Mouse (Mus musculus): ENCODE results near the gene Gngt2. TPM values are rescaled to one million over a fixed set of nuclear protein-coding genes. Genes with fewer than 3 reads are reported as not detected.

The Gngt2 gene
- polyA plus RNA-seq, 1 experiment from 2014 or later = 21.1 TPM

DNA sequence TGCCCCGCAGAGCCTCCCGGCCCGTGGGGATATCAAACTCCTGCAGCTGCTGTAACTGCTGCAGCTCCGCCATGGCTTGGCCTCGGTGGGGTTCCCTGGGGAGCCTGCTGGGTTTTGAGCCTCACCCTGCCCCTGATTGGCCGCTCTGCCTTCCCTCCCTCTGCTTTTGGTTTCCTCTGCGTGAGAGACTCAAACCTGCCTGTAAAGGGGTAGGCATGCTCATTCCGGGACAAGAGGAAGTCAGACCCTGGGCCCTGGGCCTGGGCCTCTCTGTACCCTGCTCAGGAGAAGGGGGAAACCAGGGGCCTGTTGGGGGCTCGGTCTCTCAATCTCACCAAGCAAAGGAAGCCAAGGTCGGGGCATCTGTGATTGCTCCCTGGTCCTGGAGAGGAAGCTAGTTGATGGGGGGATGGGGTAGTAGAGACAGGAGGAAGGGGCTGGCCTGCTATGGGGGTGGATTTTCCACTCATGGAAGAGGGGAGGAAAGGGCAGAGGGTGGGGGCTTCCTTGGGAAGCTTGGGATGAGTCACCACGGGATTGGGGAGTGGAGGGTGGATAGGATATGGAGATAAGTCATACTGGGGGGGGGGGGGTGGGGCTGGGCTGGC lies 5.2 kb downstream of the Gngt2 start, which contains the start of gene Abi3:
Abi3 (minus strand) TSS at position 403 of the 608 bp plus-strand sequence.
- Histone ChIP-seq H3K4me2 (ENCODE audit: low read depth, low read length) (peak within 1 kb of the TSS; percentile 46), H3K9me3 (replicated peaks; ENCODE audit: control insufficient read depth, low read length) (no peaks in the 10 kb centered on the region), H3K27ac (ENCODE audit: low read length) (peak within 1 kb of the TSS; percentile 61), H3K36me3 (ENCODE audit: control insufficient read depth, insufficient read depth) (no peaks in the 10 kb centered on the region), H3K9ac (ENCODE audit: low read depth, low read length) (peak within 1 kb of the TSS; percentile 26; the same call in 1 of the 2 replicates), H3K27me3 (ENCODE audit: control insufficient read depth, insufficient read depth, low read depth, low read length) (no peaks in the 10 kb centered on the region), H3K4me1 (ENCODE audit: control insufficient read depth, low read depth, low read length) (peaks cover 19% of the 10 kb centered on the region), H3K4me3 (ENCODE audit: low read depth, low read length) (peak within 1 kb of the TSS; percentile 32)
- peak; percentile 65 for ATAC-seq (ENCODE audit: low read depth)
- 2% methylated on average over 11 of the region's 11 CpGs for WGBS (ENCODE audit: insufficient replicate concordance)

DNA sequence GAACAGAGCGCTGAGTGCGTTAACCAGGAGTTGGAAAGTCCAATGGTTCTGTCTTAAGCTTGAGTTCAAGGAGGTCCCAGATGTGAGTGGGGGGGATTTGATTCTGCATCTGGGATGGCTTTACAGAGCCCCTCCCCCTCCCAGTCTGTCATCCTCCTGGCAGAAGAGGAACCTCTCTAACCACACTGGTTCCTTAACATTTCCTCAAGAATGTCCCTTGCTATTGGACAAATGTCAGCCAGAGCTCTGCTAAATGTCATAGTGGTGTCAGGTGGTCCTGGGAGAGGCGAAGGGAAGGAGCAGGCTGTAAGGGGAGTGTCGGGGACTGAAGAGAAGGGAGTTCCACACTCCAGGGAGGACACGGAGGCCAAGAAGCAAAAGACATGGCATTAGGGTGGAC lies 5.9 kb downstream of the Gngt2 start:
- no peaks in the 10 kb centered on the region for H3K27me3 ChIP-seq (ENCODE audit: control insufficient read depth, insufficient read depth, low read depth, low read length)
- 37% methylated on average over 5 of the region's 5 CpGs for WGBS (ENCODE audit: insufficient replicate concordance)
- ATAC-seq (ENCODE audit: low read depth) = peak; percentile 23; the same call in 1 of the 2 replicates
- peaks cover 19% of the 10 kb centered on the region for H3K4me1 ChIP-seq (ENCODE audit: control insufficient read depth, low read depth, low read length)
- peak overlapping the region; percentile 46 for H3K4me2 ChIP-seq (ENCODE audit: low read depth, low read length)
- no peaks in the 10 kb centered on the region for H3K9me3 ChIP-seq (replicated peaks; ENCODE audit: control insufficient read depth, low read length)
- H3K9ac ChIP-seq (ENCODE audit: low read depth, low read length) = no peak overlapping the region
- no peaks in the 10 kb centered on the region for H3K36me3 ChIP-seq (ENCODE audit: control insufficient read depth, insufficient read depth)
- peak overlapping the region; percentile 14; the same call in 1 of the 2 replicates for H3K4me3 ChIP-seq (ENCODE audit: low read depth, low read length)
- H3K27ac ChIP-seq (ENCODE audit: low read length) = peak overlapping the region; percentile 61

DNA sequence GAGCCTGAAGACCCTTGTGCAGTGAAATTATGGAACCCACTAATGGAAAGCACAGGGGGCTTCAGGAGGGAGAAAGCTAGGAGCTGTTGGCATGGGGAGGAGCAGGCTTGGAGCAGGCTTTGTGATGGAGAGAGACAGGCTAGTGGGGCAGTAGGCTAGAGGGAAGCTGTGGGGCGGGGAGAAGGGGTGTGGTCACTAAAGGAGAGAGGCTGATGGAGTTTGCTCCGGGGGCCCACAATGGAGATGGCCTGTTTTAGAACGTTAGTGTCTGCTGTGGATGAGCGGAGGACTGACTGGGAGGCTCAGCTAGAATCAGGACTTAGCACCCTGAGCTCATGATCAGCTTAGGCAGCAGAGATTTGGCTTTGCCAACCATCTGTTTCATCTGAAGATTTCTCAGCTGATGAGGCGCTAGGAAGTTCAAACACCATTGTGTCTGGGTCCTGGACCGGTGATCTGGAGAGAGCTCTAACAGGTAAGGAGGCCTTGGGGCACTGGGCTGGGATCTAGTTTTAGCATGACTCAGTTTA lies 6.5 kb downstream of the Gngt2 start:
- H3K4me2 ChIP-seq (ENCODE audit: low read depth, low read length) = peak overlapping the region; percentile 5; the same call in 1 of the 2 replicates
- H3K4me1 ChIP-seq (ENCODE audit: control insufficient read depth, low read depth, low read length) = peaks cover 19% of the 10 kb centered on the region
- H3K9me3 ChIP-seq (replicated peaks; ENCODE audit: control insufficient read depth, low read length) = no peaks in the 10 kb centered on the region
- no peaks in the 10 kb centered on the region for H3K27me3 ChIP-seq (ENCODE audit: control insufficient read depth, insufficient read depth, low read depth, low read length)
- H3K36me3 ChIP-seq (ENCODE audit: control insufficient read depth, insufficient read depth) = no peaks in the 10 kb centered on the region
- peak overlapping the region; percentile 49; the same call in 1 of the 2 replicates for H3K27ac ChIP-seq (ENCODE audit: low read length)
- H3K9ac ChIP-seq (ENCODE audit: low read depth, low read length) = no peak overlapping the region
- no peak for ATAC-seq (ENCODE audit: low read depth)
- H3K4me3 ChIP-seq (ENCODE audit: low read depth, low read length) = peak overlapping the region; percentile 14
- WGBS (ENCODE audit: insufficient replicate concordance) = 36% methylated on average over 6 of the region's 6 CpGs

DNA sequence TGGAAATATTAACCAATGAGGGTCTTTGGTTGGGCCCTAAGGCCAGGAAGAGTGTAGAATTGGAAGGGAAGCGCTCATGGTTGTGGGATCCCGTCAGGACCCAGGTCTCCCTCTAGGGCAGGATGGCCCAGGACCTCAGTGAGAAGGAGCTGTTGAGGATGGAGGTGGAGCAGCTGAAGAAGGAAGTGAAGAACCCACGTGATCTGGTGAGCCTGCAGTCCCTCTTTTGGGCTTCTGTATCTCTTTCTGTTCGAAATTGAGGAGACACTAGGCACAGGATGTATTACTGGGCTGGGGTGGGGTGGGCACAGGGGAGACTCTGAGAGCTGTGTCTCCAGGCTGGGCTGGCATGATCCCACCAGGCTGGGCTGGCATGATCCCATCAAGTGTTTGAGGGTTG lies 7.9 kb downstream of the Gngt2 start:
- Histone ChIP-seq H3K36me3 (ENCODE audit: control insufficient read depth, insufficient read depth) (no peaks in the 10 kb centered on the region), H3K27me3 (ENCODE audit: control insufficient read depth, insufficient read depth, low read depth, low read length) (no peaks in the 10 kb centered on the region), H3K9me3 (replicated peaks; ENCODE audit: control insufficient read depth, low read length) (no peaks in the 10 kb centered on the region), H3K9ac (ENCODE audit: low read depth, low read length) (no peak overlapping the region), H3K4me2 (ENCODE audit: low read depth, low read length) (no peak overlapping the region), H3K4me1 (ENCODE audit: control insufficient read depth, low read depth, low read length) (peaks cover 19% of the 10 kb centered on the region), H3K27ac (ENCODE audit: low read length) (no peak overlapping the region), H3K4me3 (ENCODE audit: low read depth, low read length) (no peak overlapping the region)
- WGBS (ENCODE audit: insufficient replicate concordance) = 29% methylated on average over 4 of the region's 4 CpGs
- no peak for ATAC-seq (ENCODE audit: low read depth)

DNA sequence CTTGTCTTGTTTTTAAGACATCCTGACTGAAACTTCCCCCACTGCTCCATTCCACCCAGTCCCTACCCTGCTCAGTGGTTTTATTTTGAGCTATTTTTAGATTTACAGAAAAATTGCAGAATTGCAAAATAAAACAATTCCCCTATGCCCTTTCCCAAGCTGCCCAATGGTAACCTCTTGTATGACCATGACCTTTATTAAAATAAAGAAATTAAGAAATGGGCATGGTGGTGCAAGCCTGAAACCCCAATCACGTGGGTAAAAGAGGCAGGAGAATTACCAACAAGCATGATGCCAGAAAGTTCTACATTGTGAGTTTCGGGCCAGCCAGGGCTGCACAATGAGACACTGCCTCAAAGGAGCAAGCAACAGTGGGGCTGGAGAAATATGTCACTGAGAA lies 13.9 kb downstream of the Gngt2 start:
- Histone ChIP-seq H3K27me3 (ENCODE audit: control insufficient read depth, insufficient read depth, low read depth, low read length) (no peaks in the 10 kb centered on the region), H3K4me3 (ENCODE audit: low read depth, low read length) (no peak overlapping the region), H3K9ac (ENCODE audit: low read depth, low read length) (no peak overlapping the region), H3K9me3 (replicated peaks; ENCODE audit: control insufficient read depth, low read length) (no peaks in the 10 kb centered on the region; the same call in 1 of the 2 replicates), H3K4me2 (ENCODE audit: low read depth, low read length) (no peak overlapping the region), H3K27ac (ENCODE audit: low read length) (no peak overlapping the region), H3K4me1 (ENCODE audit: control insufficient read depth, low read depth, low read length) (no peaks in the 10 kb centered on the region), H3K36me3 (ENCODE audit: control insufficient read depth, insufficient read depth) (no peaks in the 10 kb centered on the region)
- WGBS (ENCODE audit: insufficient replicate concordance) = 47% methylated on average over 2 of the region's 2 CpGs
- no peak for ATAC-seq (ENCODE audit: low read depth)

DNA sequence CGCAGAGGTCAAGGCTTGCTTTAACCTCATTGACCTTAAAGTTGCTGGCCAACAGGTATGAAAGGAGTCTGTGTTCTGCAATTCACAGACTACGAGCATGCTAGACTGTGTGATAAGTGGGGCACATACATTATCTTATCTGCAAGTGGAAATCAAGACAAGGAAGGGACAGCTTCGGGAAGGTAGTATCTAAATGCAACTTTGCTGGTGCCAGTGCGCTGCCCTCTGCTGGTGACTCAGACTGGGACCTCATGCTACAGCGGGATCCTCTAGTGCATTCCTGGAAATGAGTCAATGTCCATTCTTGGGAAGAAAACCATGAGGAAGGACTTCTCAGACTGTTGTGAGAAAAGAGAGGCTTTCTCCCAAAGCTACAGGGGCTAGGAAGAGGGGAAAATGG lies 16.7 kb downstream of the Gngt2 start:
- H3K4me2 ChIP-seq (ENCODE audit: low read depth, low read length) = no peak overlapping the region

DNA sequence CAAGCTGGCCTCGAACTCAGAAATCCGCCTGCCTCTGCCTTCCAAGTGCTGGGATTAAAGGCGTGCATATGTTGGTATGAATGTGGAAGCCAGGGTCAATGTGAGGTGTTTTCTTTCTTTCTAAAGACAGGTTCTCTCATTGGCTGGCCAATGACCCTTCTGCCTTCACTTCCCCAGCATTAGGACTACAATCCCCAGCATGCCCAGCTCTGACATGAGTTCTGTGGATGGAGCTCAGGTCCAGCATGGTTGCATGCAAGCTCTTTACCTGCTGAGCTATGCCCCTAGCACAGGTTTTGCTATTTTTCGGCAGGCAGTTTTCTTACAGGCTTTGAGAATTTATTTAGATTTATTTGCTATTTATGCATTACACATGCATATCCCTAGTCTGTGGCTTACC lies 20.3 kb downstream of the Gngt2 start:
- 0 out of 2 replicates have a peak overlapping the region, but pooled peaks have one; percentile 83 for H3K4me2 ChIP-seq (ENCODE audit: low read depth, low read length)
- no peak overlapping the region for H3K4me3 ChIP-seq (ENCODE audit: low read depth, low read length)
- no peak for ATAC-seq (ENCODE audit: low read depth)
- H3K36me3 ChIP-seq (ENCODE audit: control insufficient read depth, insufficient read depth) = no peaks in the 10 kb centered on the region
- no peak overlapping the region for H3K27ac ChIP-seq (ENCODE audit: low read length)
- H3K9ac ChIP-seq (ENCODE audit: low read depth, low read length) = no peak overlapping the region
- no peaks in the 10 kb centered on the region; the same call in 1 of the 2 replicates for H3K9me3 ChIP-seq (replicated peaks; ENCODE audit: control insufficient read depth, low read length)
- H3K27me3 ChIP-seq (ENCODE audit: control insufficient read depth, insufficient read depth, low read depth, low read length) = no peaks in the 10 kb centered on the region
- peaks cover 24% of the 10 kb centered on the region for H3K4me1 ChIP-seq (ENCODE audit: control insufficient read depth, low read depth, low read length)
- WGBS (ENCODE audit: insufficient replicate concordance) = 64% methylated on average over 4 of the region's 4 CpGs

More for the DNA sequence above, 16.7 kb downstream of the Gngt2 start:
- Histone ChIP-seq H3K4me1 (ENCODE audit: control insufficient read depth, low read depth, low read length) (peaks cover 10% of the 10 kb centered on the region), H3K9ac (ENCODE audit: low read depth, low read length) (no peak overlapping the region), H3K9me3 (replicated peaks; ENCODE audit: control insufficient read depth, low read length) (no peaks in the 10 kb centered on the region; the same call in 1 of the 2 replicates), H3K27me3 (ENCODE audit: control insufficient read depth, insufficient read depth, low read depth, low read length) (no peaks in the 10 kb centered on the region), H3K27ac (ENCODE audit: low read length) (no peak overlapping the region), H3K4me3 (ENCODE audit: low read depth, low read length) (no peak overlapping the region), H3K36me3 (ENCODE audit: control insufficient read depth, insufficient read depth) (no peaks in the 10 kb centered on the region)
- WGBS (ENCODE audit: insufficient replicate concordance) = 36% methylated on average over 5 of the region's 5 CpGs
- ATAC-seq (ENCODE audit: low read depth) = no peak

DNA sequence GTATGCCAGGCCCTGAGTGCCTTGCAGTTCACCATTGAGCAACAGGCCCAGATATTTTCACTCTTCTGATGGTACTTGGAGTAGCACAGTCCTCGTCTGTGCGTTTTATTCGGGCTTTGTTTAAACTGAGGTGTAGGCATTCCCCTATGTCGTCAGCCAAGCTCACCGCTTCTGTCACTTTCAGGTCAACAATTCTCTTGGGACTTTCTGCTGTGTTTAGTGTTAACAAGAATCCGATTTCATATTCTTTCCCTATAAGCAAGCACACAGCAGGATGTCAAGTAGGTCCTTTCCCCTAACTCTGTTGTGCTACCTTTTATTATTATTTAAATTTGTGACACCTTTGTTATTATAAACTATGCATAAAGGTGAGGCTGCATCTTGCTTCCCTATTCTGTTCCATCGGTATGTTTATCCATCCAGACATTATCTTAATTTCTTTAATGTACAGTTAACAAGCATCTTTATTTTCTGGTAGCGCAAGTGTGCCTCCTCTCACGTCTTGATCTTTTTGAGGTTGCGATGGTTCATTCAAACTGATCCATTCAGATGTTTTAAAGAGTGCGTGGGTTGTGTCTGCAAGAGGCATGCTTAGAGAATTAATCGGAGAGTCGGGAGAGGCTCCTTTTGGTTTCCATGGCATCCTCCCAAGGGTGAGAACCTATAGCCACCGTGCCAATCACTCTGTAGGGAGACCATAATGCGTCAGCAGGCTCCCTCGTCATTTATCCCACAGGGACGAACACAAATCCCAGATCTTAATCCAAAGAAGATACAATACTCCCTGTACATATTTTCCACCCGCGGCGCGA lies 20.9 kb downstream of the Gngt2 start:
- Histone ChIP-seq H3K27ac (ENCODE audit: low read length) (peak overlapping the region; percentile 96), H3K4me2 (ENCODE audit: low read depth, low read length) (peak overlapping the region; percentile 83), H3K27me3 (ENCODE audit: control insufficient read depth, insufficient read depth, low read depth, low read length) (no peaks in the 10 kb centered on the region), H3K9me3 (replicated peaks; ENCODE audit: control insufficient read depth, low read length) (no peaks in the 10 kb centered on the region; the same call in 1 of the 2 replicates), H3K4me3 (ENCODE audit: low read depth, low read length) (peak overlapping the region; percentile 80), H3K9ac (ENCODE audit: low read depth, low read length) (peak overlapping the region; percentile 83), H3K4me1 (ENCODE audit: control insufficient read depth, low read depth, low read length) (peaks cover 24% of the 10 kb centered on the region), H3K36me3 (ENCODE audit: control insufficient read depth, insufficient read depth) (no peaks in the 10 kb centered on the region)
- 26% methylated on average over 21 of the region's 21 CpGs for WGBS (ENCODE audit: insufficient replicate concordance)
- ATAC-seq (ENCODE audit: low read depth) = no peak
